Mouse (Mus musculus): ENCODE results near the gene Slc8a1. TPM values are rescaled to one million over a fixed set of nuclear protein-coding genes. Genes with fewer than 3 reads are reported as not detected.

The Slc8a1 gene
- total and polyA plus RNA-seq, 2 experiments from 2014 or later = 71.6 to 875 TPM

DNA sequence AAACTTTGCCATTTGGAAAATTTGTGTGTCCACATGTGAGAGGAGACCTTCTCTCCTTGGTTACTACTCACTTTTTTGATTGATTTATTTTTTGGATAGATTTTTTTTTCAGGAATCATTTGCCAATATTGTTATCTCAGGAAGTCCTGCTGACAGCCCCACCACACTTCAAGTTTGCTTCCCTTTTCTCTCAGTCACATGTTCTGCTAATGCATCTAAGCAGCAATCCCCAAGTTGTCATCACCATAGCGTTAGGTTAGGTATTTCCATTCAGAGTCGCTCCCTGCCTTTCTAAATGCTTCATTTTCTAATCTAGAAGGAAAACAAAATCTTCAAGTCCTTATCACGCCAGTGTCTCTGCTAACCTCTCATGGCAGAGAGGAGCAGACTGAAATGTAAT lies 278.8 kb downstream of the Slc8a1 start:
- H3K4me1 ChIP-seq (ENCODE audit: control insufficient read depth, insufficient read depth) = peaks cover 18% of the 10 kb centered on the region; the same call in 1 of the 2 replicates
- H3K4me2 ChIP-seq (ENCODE audit: low read depth, low read length) = no peak overlapping the region
- no peak for ATAC-seq (ENCODE audit: insufficient read depth, low read depth)
- no peaks in the 10 kb centered on the region for H3K27me3 ChIP-seq (ENCODE audit: control insufficient read depth, insufficient read depth, low read length)
- 28% methylated on average over 3 of the region's 3 CpGs for WGBS
- H3K9ac ChIP-seq (replicated peaks; ENCODE audit: low read depth, low read length) = no peak overlapping the region
- H3K36me3 ChIP-seq (replicated peaks; ENCODE audit: control insufficient read depth, insufficient read depth, low read length) = no peaks in the 10 kb centered on the region
- no peak overlapping the region for H3K27ac ChIP-seq (ENCODE audit: low read depth)
- no peak overlapping the region for H3K4me3 ChIP-seq (ENCODE audit: low read depth, low read length)
- DNase-seq (ENCODE audit: low spot score) = no peak
- H3K9me3 ChIP-seq (replicated peaks; ENCODE audit: control insufficient read depth, low read length) = no peaks in the 10 kb centered on the region
- TF ChIP-seq CTCF (IDR thresholded peaks at IDR 0.05; ENCODE audit: low read depth) (no peak), EP300 (IDR thresholded peaks at IDR 0.05; ENCODE audit: low read depth) (no peak)

DNA sequence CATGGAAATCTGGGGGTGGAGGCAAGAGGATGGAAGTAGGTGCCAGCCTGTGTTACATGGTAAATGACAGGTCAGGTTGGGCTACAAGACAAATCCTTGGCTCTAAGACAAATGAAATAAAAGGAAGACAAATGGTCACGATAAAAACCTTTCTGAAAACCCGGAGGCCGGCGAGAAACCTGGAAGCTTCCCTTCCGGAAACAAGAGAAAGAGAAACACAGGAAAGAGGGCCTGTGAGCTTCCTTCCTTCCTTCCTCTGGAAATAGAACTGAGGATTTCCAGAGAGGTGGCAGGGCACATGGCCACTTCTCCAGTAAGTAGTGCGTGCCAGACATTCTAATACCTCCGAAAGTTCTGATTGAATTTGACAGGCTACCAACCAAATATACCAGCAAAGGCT lies 282.2 kb downstream of the Slc8a1 start:
- Histone ChIP-seq H3K9me3 (replicated peaks; ENCODE audit: control insufficient read depth, low read length) (no peaks in the 10 kb centered on the region), H3K36me3 (replicated peaks; ENCODE audit: control insufficient read depth, insufficient read depth, low read length) (no peaks in the 10 kb centered on the region), H3K27me3 (ENCODE audit: control insufficient read depth, insufficient read depth, low read length) (no peaks in the 10 kb centered on the region), H3K4me2 (ENCODE audit: low read depth, low read length) (no peak overlapping the region), H3K4me1 (ENCODE audit: control insufficient read depth, insufficient read depth) (peaks cover 12% of the 10 kb centered on the region; the same call in 1 of the 2 replicates), H3K9ac (replicated peaks; ENCODE audit: low read depth, low read length) (no peak overlapping the region), H3K4me3 (ENCODE audit: low read depth, low read length) (no peak overlapping the region), H3K27ac (ENCODE audit: low read depth) (no peak overlapping the region)
- DNase-seq (ENCODE audit: low spot score) (no peak), ATAC-seq (ENCODE audit: insufficient read depth, low read depth) (no peak)
- TF ChIP-seq EP300 (IDR thresholded peaks at IDR 0.05; ENCODE audit: low read depth) (no peak), CTCF (IDR thresholded peaks at IDR 0.05; ENCODE audit: low read depth) (no peak)
- WGBS = 50% methylated on average over 7 of the region's 7 CpGs

DNA sequence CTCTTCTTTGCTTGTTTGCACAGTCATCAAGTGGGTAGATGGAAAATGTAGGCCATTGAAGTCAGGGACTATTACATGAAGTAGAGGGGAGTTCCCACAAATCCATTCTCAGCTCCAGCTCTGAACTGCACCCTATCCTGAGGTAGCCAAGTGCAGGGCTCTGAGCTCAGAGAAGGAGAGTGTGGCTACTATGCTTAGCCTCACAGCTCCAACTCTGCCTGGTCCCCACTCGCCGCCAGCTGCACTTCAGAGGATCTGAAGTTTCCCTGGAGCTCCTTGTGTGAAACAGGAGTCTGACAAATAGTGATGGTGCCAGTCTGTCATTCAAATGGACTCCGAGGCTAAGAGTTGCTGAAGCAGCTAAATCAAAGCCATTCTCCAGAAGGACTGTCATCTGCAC lies 282.9 kb downstream of the Slc8a1 start:
- WGBS = 41% methylated on average over 3 of the region's 3 CpGs
- Histone ChIP-seq H3K27me3 (ENCODE audit: control insufficient read depth, insufficient read depth, low read length) (no peaks in the 10 kb centered on the region), H3K4me1 (ENCODE audit: control insufficient read depth, insufficient read depth) (peaks cover 12% of the 10 kb centered on the region; the same call in 1 of the 2 replicates), H3K4me2 (ENCODE audit: low read depth, low read length) (no peak overlapping the region), H3K4me3 (ENCODE audit: low read depth, low read length) (no peak overlapping the region), H3K9me3 (replicated peaks; ENCODE audit: control insufficient read depth, low read length) (no peaks in the 10 kb centered on the region), H3K36me3 (replicated peaks; ENCODE audit: control insufficient read depth, insufficient read depth, low read length) (no peaks in the 10 kb centered on the region), H3K27ac (ENCODE audit: low read depth) (no peak overlapping the region), H3K9ac (replicated peaks; ENCODE audit: low read depth, low read length) (no peak overlapping the region)
- TF ChIP-seq EP300 (IDR thresholded peaks at IDR 0.05; ENCODE audit: low read depth) (no peak), CTCF (IDR thresholded peaks at IDR 0.05; ENCODE audit: low read depth) (no peak)
- 0 out of 2 replicates have a peak, but pooled peaks have one; percentile 28 for ATAC-seq (ENCODE audit: insufficient read depth, low read depth)
- DNase-seq (ENCODE audit: low spot score) = no peak

DNA sequence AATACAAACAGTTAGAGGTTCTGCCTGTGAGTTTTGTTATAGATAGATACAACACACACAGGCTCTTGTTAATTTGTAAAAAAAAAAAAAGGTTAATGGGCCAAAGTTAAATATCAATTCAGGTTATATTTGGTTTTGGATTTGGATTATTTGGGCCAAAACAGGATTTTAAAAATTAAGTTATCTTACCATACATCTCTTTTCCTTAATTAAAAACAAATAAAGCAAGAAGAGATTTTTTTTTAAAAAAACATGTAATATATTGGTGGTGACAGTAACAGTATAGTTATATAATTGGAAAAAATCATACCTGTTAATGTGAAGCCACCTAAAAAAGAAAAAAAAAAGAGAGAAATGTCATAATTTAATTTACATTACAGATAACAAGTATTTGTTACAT lies 296.7 kb downstream of the Slc8a1 start, which contains the start of gene Gm11096:
Gm11096 (plus strand) TSS at position 301 of the 400 bp plus-strand sequence.
- H3K4me2 ChIP-seq (ENCODE audit: low read depth, low read length) = no peak within 1 kb of the TSS
- H3K27me3 ChIP-seq (ENCODE audit: control insufficient read depth, insufficient read depth, low read length) = no peaks in the 10 kb centered on the region
- DNase-seq (ENCODE audit: low spot score) (no peak), ATAC-seq (ENCODE audit: insufficient read depth, low read depth) (no peak)
- no peak within 1 kb of the TSS for H3K4me3 ChIP-seq (ENCODE audit: low read depth, low read length)
- no peak within 1 kb of the TSS for H3K9ac ChIP-seq (replicated peaks; ENCODE audit: low read depth, low read length)
- no peak within 1 kb of the TSS for H3K27ac ChIP-seq (ENCODE audit: low read depth)
- H3K36me3 ChIP-seq (replicated peaks; ENCODE audit: control insufficient read depth, insufficient read depth, low read length) = peaks cover 37% of the 10 kb centered on the region
- H3K4me1 ChIP-seq (ENCODE audit: control insufficient read depth, insufficient read depth) = no peaks in the 10 kb centered on the region; the same call in 1 of the 2 replicates
- no peaks in the 10 kb centered on the region for H3K9me3 ChIP-seq (replicated peaks; ENCODE audit: control insufficient read depth, low read length)
- TF ChIP-seq EP300 (IDR thresholded peaks at IDR 0.05; ENCODE audit: low read depth) = no peak
- TF ChIP-seq CTCF (IDR thresholded peaks at IDR 0.05; ENCODE audit: low read depth) = no peak

DNA sequence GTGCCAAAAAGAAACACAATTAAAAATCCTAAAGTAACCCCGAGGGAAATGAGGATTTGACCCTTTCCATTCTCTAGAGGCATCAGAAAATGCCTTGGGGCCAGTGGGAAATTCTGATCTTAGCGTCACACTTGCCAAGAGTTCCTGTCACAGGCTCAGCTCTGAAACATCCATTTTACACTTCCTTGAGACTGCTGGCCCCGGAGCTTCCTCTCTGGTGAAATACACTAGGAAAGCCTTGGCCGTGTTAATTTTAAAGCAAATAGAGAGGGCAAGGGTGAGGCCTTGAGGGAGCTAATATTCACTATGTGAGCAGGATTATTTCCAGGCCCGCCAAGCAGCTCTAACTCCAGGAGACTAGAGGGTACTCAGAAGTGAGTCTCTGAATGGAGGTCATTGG lies 305.0 kb downstream of the Slc8a1 start:
- peak overlapping the region; percentile 1; the same call in 1 of the 2 replicates for H3K27ac ChIP-seq (ENCODE audit: low read depth)
- H3K27me3 ChIP-seq (ENCODE audit: control insufficient read depth, insufficient read depth, low read length) = no peaks in the 10 kb centered on the region
- no peaks in the 10 kb centered on the region for H3K9me3 ChIP-seq (replicated peaks; ENCODE audit: control insufficient read depth, low read length)
- peaks cover 12% of the 10 kb centered on the region; the same call in 1 of the 2 replicates for H3K4me1 ChIP-seq (ENCODE audit: control insufficient read depth, insufficient read depth)
- H3K9ac ChIP-seq (replicated peaks; ENCODE audit: low read depth, low read length) = no peak overlapping the region
- no peak for TF ChIP-seq CTCF (IDR thresholded peaks at IDR 0.05; ENCODE audit: low read depth)
- no peak for TF ChIP-seq EP300 (IDR thresholded peaks at IDR 0.05; ENCODE audit: low read depth)
- no peak for DNase-seq (ENCODE audit: low spot score)
- WGBS = 52% methylated on average over 5 of the region's 5 CpGs
- peaks cover 35% of the 10 kb centered on the region for H3K36me3 ChIP-seq (replicated peaks; ENCODE audit: control insufficient read depth, insufficient read depth, low read length)
- H3K4me3 ChIP-seq (ENCODE audit: low read depth, low read length) = no peak overlapping the region
- ATAC-seq (ENCODE audit: insufficient read depth, low read depth) = no peak
- H3K4me2 ChIP-seq (ENCODE audit: low read depth, low read length) = no peak overlapping the region

DNA sequence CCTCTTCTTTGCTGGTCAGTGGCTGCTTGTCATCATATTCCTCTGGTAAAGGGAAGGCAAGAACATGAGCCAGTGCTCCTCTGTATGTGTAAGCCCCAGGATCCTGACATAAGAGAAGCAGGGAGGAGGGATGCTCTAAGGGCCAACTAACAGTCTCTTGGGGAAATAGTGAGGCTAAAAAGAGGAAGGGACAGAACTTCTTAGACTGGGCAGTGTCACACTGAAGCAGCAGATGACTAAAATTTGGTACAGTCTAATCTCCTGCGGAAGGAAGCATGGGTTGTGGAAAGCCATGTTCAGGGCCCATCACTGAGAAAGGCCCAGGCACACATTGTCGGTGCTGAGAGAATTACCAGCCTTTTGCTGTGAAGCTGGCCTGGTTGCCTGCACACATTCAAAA lies 305.4 kb downstream of the Slc8a1 start:
- Histone ChIP-seq H3K36me3 (replicated peaks; ENCODE audit: control insufficient read depth, insufficient read depth, low read length) (peaks cover 35% of the 10 kb centered on the region), H3K27me3 (ENCODE audit: control insufficient read depth, insufficient read depth, low read length) (no peaks in the 10 kb centered on the region), H3K9ac (replicated peaks; ENCODE audit: low read depth, low read length) (no peak overlapping the region), H3K27ac (ENCODE audit: low read depth) (0 out of 2 replicates have a peak overlapping the region, but pooled peaks have one; percentile 1), H3K4me3 (ENCODE audit: low read depth, low read length) (no peak overlapping the region), H3K4me1 (ENCODE audit: control insufficient read depth, insufficient read depth) (peaks cover 12% of the 10 kb centered on the region; the same call in 1 of the 2 replicates), H3K9me3 (replicated peaks; ENCODE audit: control insufficient read depth, low read length) (no peaks in the 10 kb centered on the region), H3K4me2 (ENCODE audit: low read depth, low read length) (no peak overlapping the region)
- TF ChIP-seq CTCF (IDR thresholded peaks at IDR 0.05; ENCODE audit: low read depth) = no peak
- TF ChIP-seq EP300 (IDR thresholded peaks at IDR 0.05; ENCODE audit: low read depth) = no peak
- DNase-seq (ENCODE audit: low spot score) (no peak), ATAC-seq (ENCODE audit: insufficient read depth, low read depth) (no peak)
- 68% methylated on average over 2 of the region's 2 CpGs for WGBS

All from heart, postnatal 0 days (tissue).